Mouse (Mus musculus) forebrain, embryonic 14.5 days (tissue): Measurements from ENCODE around the gene Slc43a2. TPM values are rescaled to one million over a fixed set of nuclear protein-coding genes. Genes with fewer than 3 reads are reported as not detected.

Experiments
- ATAC-seq: fragments of 200-750 bp; cut with Nextera tagmentation; 2 replicates; pipeline ENCODE4 v1.8.0; 2017; ENCODE audit warnings: mild to moderate bottlenecking, moderate library complexity
- DNase-seq: peaks from one replicate; pipeline ENCODE4 v3.0.0-alpha.2; 2015; ENCODE audit warnings: low spot score
- H3K27ac ChIP-seq: fragments of 300-500 bp; sonication (generic); 2 replicates; pipeline ENCODE4 v1.5.1; 2014; ENCODE audit warnings: low read depth, mild to moderate bottlenecking, control low read depth, low read length, moderate library complexity
- H3K27me3 ChIP-seq: fragments of 300-500 bp; sonication (generic); replicated peaks from 2 replicates; pipeline ENCODE4 v1.6.1; 2014; ENCODE audit warnings: low read length, control low read depth, mixed read lengths; ENCODE audit not compliant: control insufficient read depth, insufficient read depth
- H3K36me3 ChIP-seq: fragments of 300-500 bp; sonication (generic); 2 replicates; pipeline ENCODE4 v1.6.1; 2014; ENCODE audit warnings: low read length, control low read depth; ENCODE audit not compliant: control insufficient read depth, insufficient read depth
- H3K4me1 ChIP-seq: fragments of 300-500 bp; sonication (generic); 2 replicates; pipeline ENCODE4 v1.6.1; 2014; ENCODE audit warnings: antibody characterized with exemption, low read length, control low read depth; ENCODE audit not compliant: control insufficient read depth, insufficient read depth
- H3K4me2 ChIP-seq: fragments of 300-500 bp; sonication (generic); 2 replicates; pipeline ENCODE4 v1.6.1; 2014; ENCODE audit warnings: mild to moderate bottlenecking, control low read depth, low read length
- H3K4me3 ChIP-seq: fragments of 300-500 bp; sonication (generic); 2 replicates; pipeline ENCODE4 v1.5.1; 2014; ENCODE audit warnings: low read depth, low read length, control low read depth
- H3K9ac ChIP-seq: fragments of 300-500 bp; sonication (generic); 2 replicates; pipeline ENCODE4 v1.6.1; 2014; ENCODE audit warnings: mild to moderate bottlenecking, low read length, control low read depth, moderate library complexity
- H3K9me3 ChIP-seq: fragments of 300-500 bp; sonication (generic); replicated peaks from 2 replicates; pipeline ENCODE4 v1.6.1; 2016; ENCODE audit warnings: low read length, control low read depth, mixed read lengths; ENCODE audit not compliant: control insufficient read depth
- WGBS: fragments of 180-500 bp; shearing (Covaris S2); extraction: QIAGEN DNeasy Blood & Tissue Kit; methylation state at CpG from one replicate; pipeline ENCODE4 v1.1.7; 2014; 5-methylcytosine and 5-hydroxymethylcytosine counted together
- polyA plus RNA-seq: library from polyadenylated mRNA; unstranded; fragments of >200 nt; fragmentation: Nextera tagmentation; extraction: Ambion mirVana; gene quantifications from 2 replicates; pipeline ENCODE4 v1.2.1, GENCODE M21; 2014

Gene Slc43a2
- polyA plus RNA-seq, 1 experiment from 2014 or later, result 6.5 TPM

- 85% methylated on average over 2 of the region's 2 CpGs for WGBS
- Histone ChIP-seq H3K9me3 (no peaks in the 10 kb centered on the region), H3K4me1 (no peaks in the 10 kb centered on the region), H3K27ac (no peak overlapping the region), H3K4me2 (no peak overlapping the region), H3K4me3 (no peak overlapping the region), H3K27me3 (no peaks in the 10 kb centered on the region), H3K36me3 (peaks cover 55% of the 10 kb centered on the region), H3K9ac (no peak overlapping the region)
- ATAC-seq (no peak), DNase-seq (no peak)
Observed at GRCm38 (mm10) chr11:75565849-75566248, 34.4 kb downstream of the Slc43a2 start.

DNA sequence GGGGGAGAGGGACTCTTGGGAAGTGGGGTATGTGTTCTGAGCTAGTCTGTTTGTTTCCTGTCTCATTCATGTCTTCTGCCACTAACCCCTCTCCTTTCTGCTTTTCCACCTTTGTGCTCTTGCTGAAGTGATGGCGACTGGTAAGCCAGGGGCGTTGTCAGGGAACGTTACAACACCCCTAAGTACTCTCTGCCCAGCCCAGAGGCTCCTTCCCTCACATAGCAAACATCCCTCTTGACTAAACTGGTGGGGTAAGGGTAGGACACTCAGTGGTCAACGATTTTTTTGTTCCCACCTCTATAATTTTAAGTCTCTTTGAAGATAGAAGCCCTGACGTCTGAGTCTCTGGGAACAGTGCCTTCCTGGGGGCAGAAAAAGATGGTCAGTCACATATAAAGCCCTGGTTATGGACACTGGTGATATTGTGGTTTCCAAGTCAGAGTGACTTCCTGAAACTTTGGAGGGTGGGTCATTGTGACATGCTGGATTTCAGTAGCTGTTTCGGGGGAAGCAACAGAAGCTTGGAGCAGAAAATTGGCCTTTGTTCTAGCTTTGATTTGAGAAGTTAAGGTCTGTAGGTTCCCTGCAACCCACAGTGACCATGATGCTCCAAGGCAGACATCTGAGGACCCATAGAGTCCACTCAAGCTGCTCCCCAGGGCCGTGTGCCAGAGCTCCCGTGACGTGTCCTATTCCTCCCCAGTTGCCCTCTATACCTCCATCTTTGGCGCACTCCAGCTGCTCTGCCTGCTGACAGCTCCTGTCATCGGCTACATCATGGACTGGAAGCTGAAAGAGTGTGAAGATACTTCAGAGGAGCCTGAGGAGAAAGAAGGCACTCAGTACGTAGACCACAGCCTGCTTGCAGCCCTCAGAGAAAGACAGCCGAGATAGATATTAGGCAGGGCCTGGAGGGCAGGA is 35.0 kb downstream of the Slc43a2 start:
- H3K4me1 ChIP-seq, result no peaks in the 10 kb centered on the region
- H3K27ac ChIP-seq, result no peak overlapping the region; the same call in 1 of the 2 replicates
- no peak for ATAC-seq
- WGBS, result 83% methylated on average over 13 of the region's 13 CpGs
- no peak overlapping the region for H3K4me3 ChIP-seq
- H3K36me3 ChIP-seq, result peaks cover 53% of the 10 kb centered on the region
- H3K9ac ChIP-seq, result no peak overlapping the region
- no peak overlapping the region for H3K4me2 ChIP-seq
- no peaks in the 10 kb centered on the region for H3K27me3 ChIP-seq
- no peaks in the 10 kb centered on the region for H3K9me3 ChIP-seq
- DNase-seq, result no peak

DNA sequence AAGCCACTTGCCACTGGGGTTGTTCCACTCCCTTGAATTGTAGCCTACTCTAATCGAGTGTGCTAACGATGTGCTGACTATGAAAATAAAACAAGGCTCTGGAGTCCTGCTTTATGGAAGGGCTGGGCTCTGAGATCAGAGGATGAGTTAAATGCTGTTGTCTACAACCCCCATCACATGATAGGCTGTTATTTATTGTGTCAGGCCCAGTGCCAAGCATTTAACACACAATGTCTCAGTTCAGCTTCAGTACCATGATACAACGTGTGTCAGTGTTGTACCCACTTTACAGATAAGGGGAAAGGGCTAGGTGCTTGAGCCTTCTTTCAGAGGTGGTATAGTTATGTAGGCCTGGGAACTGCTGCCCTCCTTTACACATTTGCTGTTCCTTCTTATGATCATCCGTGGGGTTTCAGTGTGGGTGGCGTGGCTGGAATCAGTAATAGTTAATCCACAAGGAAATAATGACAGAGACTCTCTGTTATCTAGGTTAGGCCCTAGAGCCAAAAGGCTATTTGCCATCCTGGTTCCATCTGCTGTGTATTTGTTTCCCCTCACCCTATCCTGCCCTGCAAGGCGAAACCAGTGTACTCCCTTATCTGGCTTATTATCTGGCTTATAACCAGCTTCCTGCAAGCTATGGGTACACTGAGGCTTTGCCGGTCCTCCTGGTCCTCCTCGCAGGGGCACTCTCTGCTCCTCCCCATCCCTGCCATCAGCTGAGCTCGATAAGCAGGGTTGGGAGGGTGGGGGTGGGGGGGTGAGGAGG is 36.0 kb downstream of the Slc43a2 start:
- no peak overlapping the region for H3K9ac ChIP-seq
- H3K36me3 ChIP-seq, result peaks cover 50% of the 10 kb centered on the region
- H3K9me3 ChIP-seq, result no peaks in the 10 kb centered on the region
- no peaks in the 10 kb centered on the region for H3K27me3 ChIP-seq
- 64% methylated on average over 9 of the region's 9 CpGs for WGBS
- no peak overlapping the region for H3K4me3 ChIP-seq
- DNase-seq, result no peak
- no peak for ATAC-seq
- H3K27ac ChIP-seq, result no peak overlapping the region
- peaks cover 4% of the 10 kb centered on the region for H3K4me1 ChIP-seq
- H3K4me2 ChIP-seq, result no peak overlapping the region

DNA sequence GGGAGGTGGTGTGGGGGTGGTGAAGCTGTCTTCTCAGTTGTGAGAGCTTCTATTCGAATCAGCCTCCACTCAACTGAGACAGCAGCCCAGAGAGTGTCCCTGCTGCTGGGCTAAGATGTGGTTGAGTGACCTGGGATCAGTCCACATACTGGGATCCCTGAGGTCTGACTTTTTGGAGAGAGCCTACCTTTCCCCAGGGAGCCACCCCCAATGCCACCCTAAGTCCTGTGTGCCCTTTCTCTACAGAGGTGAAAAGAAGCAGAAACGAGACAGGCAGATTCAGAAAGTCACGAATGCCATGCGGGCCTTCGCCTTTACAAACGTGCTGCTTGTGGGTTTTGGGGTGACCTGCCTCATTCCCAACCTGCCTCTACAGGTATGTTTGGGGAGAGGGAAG is 36.6 kb downstream of the Slc43a2 start:
- Histone ChIP-seq H3K4me2 (no peak overlapping the region), H3K4me1 (peaks cover 10% of the 10 kb centered on the region), H3K9ac (no peak overlapping the region), H3K9me3 (no peaks in the 10 kb centered on the region), H3K27ac (no peak overlapping the region), H3K36me3 (peaks cover 45% of the 10 kb centered on the region), H3K4me3 (no peak overlapping the region), H3K27me3 (no peaks in the 10 kb centered on the region)
- ATAC-seq, result no peak
- 81% methylated on average over 6 of the region's 6 CpGs for WGBS
- no peak for DNase-seq

DNA sequence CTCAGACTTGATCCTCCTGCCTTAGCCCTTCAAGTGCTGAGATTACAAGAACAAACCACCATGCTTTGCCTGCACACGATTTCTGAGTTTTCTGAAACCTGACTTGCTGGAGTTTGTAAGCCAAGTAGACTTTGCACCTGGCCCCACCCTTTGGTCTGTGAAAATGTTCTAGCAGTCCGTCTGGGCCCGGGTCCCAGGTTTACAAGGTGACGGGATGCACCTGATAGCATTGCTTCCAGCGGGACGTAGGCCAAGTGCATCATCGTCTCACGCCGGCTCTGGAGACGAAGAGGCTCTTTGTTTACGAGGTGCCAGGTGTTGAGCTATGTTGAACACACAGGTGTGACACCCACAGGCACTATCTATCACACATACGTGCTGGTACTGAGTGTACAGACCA is 37.5 kb downstream of the Slc43a2 start:
- Histone ChIP-seq H3K4me3 (no peak overlapping the region), H3K9me3 (no peaks in the 10 kb centered on the region), H3K36me3 (peaks cover 40% of the 10 kb centered on the region), H3K27me3 (no peaks in the 10 kb centered on the region), H3K9ac (no peak overlapping the region), H3K4me2 (no peak overlapping the region), H3K4me1 (peaks cover 10% of the 10 kb centered on the region), H3K27ac (no peak overlapping the region)
- WGBS, result 94% methylated on average over 12 of the region's 12 CpGs
- DNase-seq (no peak), ATAC-seq (no peak)

DNA sequence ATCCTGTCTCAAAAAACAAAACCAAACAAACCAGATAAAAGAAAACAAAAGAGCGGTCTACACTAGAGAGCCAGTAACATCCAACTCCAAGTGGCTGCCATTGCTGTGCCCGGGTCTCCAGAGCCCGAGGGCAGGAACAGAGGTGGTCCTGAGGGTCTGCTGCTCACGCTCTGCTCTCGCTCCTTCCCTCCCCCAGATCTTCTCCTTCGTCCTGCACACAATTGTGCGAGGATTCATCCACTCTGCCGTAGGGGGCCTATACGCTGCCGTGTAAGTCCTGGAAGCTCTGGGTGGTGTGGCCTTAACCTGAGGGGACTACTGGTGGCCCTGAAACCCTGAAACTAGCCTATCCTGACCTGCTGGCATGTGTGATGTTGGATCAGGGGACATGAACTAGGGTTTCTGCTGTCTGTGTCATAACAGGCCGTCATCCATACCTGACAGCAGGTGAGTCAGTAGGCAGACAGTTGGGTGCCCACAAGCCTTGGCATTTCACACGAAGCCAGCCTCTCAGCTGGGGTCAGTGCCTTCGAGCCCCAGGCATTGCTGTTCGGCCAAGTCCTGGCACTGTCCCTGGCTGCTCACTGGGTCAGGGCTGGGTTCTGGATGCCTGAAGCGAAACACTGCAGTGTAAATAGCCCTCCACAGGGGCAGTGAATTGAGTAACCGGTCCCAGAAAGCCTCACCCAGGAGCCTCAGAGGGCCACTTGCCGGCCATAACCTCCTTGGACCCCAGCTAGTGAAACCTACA is 39.1 kb downstream of the Slc43a2 start:
- no peak overlapping the region for H3K4me3 ChIP-seq
- no peaks in the 10 kb centered on the region for H3K9me3 ChIP-seq
- H3K9ac ChIP-seq, result no peak overlapping the region
- no peaks in the 10 kb centered on the region for H3K27me3 ChIP-seq
- WGBS, result 90% methylated on average over 17 of the region's 17 CpGs
- H3K4me1 ChIP-seq, result peaks cover 10% of the 10 kb centered on the region
- DNase-seq (no peak), ATAC-seq (no peak)
- H3K4me2 ChIP-seq, result no peak overlapping the region
- peaks cover 40% of the 10 kb centered on the region for H3K36me3 ChIP-seq
- H3K27ac ChIP-seq, result no peak overlapping the region

DNA sequence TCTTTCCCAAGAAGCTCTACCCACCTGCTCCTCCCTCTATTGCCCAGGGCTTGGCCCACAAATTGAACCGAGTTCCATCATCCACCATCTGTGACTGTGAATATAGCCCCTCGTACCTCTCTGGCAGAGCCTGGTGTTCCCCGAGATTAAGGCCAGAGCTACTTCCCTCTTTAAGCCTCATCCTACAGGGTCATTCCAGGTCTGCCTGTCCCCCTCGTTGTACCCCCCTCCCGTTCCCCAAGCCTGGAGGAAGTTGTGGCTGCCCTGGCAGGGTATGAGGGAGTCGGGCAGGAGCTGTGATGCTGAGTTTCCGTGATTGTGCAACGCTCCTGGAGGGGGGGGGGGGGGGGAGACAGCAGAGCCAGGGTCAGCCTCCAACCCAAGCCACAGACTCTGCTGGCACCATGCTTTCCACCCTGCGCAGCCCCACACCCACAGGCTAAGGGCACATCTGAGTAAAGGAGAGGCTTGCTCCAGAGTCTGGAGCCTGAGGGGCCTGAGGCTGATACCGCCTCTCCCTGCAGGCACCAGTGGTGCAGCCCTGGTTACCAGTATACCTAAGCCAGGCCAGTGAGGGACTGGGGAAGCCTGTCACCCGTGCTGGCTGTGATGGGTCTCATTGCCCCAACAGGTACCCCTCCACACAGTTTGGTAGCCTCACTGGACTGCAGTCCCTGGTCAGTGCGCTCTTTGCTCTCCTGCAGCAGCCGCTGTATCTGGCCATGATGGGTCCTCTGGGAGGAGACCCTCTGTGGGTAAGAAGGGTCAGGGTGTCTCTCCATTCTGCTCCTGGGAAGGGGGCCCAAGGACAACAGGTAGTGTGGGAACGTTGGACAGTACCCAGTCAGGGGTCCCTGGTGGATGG is 39.9 kb downstream of the Slc43a2 start:
- DNase-seq (no peak), ATAC-seq (no peak)
- Histone ChIP-seq H3K9me3 (no peaks in the 10 kb centered on the region), H3K27me3 (no peaks in the 10 kb centered on the region), H3K9ac (no peak overlapping the region), H3K36me3 (peaks cover 36% of the 10 kb centered on the region), H3K4me3 (no peak overlapping the region), H3K27ac (no peak overlapping the region), H3K4me2 (no peak overlapping the region), H3K4me1 (peaks cover 10% of the 10 kb centered on the region)
- WGBS, result 75% methylated on average over 13 of the region's 14 CpGs

DNA sequence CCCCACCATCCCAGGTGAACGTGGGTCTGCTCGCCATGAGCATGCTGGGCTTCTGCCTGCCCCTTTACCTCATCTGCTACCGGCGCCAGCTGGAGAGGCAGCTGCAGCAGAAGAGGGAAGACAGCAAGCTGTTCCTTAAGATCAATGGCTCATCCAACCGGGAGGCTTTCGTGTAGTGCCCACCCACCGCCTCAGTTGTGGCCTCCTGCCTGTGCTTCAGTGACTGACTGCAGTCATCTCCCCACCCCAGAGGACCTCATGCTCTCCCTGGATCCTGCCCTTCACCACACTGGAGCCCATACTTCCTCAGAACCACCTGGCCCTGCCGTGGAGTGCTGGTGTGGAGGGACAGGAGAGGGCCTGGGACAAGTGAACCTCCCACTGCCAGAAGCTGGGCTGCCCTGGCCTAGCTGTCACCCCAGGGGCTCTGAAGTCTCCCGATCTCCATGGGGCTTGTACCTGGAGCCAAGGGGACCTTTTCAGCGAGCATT is 40.9 kb downstream of the Slc43a2 start:
- peak overlapping the region; percentile 58; the same call in 1 of the 2 replicates for H3K27ac ChIP-seq
- ATAC-seq (peak; percentile 12; the same call in 1 of the 2 replicates), DNase-seq (peak; percentile 32)
- 5% methylated on average over 10 of the region's 10 CpGs for WGBS
- H3K9me3 ChIP-seq, result no peaks in the 10 kb centered on the region
- H3K4me3 ChIP-seq, result no peak overlapping the region
- peaks cover 10% of the 10 kb centered on the region for H3K4me1 ChIP-seq
- no peak overlapping the region for H3K4me2 ChIP-seq
- peaks cover 27% of the 10 kb centered on the region for H3K36me3 ChIP-seq
- H3K9ac ChIP-seq, result peak overlapping the region; percentile 51
- no peaks in the 10 kb centered on the region for H3K27me3 ChIP-seq
